Mouse (Mus musculus) CD4-positive, CD25-positive, alpha-beta regulatory T cell, adult 2 months (primary cell): ENCODE measurements at regions not wholly inside any gene's neighbourhood (a gene's known extent, or its start where the extent isn't known, plus 50 kb on each side); places are given as distances from the start of the nearest gene placed in this dataset.
A peak's percentile ranks its signal among the peaks of the same experiment; 100 is the strongest.
"Not testable (repeated sequence)": the region's sequence is repeated elsewhere in the genome, so short reads cannot be mapped to it uniquely, and the experiment has no call there.

Experiments used
- DNase-seq: peaks from one replicate; pipeline ENCODE4 v3.0.0-alpha.2; 2012; ENCODE audit warnings: low read depth, low spot score

GRCm38 (mm10) chr5:68252671-68253070 lies 221.0 kb downstream of the Grxcr1 start:
- peak; percentile 1 for DNase-seq

DNA sequence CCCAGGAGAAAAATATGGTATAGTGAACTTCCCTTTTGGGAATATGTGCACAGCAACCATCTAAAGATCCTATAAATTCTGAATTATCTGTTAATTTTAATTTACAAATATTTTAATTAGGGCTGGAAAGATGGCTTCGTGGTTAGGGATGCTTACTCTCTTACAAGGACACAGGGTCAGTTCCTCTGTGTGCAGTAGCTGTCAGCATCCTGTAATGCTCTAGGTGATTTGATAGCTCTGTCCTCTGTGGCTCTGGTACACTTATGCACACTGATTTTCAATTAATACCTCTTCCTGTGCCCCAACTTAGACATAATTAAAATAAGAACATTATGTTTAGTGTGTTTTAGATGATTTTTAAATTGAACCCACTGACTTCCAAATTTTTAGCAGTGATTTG lies 221.8 kb downstream of the Grxcr1 start:
- DNase-seq = no peak

GRCm38 (mm10) chr5:68254111-68254510 lies 222.5 kb downstream of the Grxcr1 start:
- no peak for DNase-seq

DNA sequence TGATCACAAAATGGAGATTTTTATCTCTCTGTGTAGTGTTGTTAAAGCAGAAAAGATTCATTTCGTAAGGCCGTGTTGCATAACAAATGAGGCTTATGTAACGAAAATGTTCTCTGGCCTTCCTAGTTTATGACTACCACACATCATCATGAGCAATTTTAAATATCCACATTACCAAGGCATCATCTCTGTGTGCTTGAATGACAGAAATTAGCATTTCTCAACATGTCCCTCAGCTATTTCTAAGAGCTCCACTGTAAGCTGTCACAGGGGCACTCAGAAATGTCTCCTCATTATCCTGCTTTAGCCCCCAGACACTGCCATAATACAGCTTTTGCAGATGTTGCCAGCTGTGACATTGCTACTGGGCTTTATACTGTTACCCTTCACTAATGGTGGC lies 232.6 kb downstream of the Grxcr1 start:
- DNase-seq = no peak

- no peak for DNase-seq
Measured at GRCm38 (mm10) chr5:68274271-68274670, 242.6 kb downstream of the Grxcr1 start.

DNA sequence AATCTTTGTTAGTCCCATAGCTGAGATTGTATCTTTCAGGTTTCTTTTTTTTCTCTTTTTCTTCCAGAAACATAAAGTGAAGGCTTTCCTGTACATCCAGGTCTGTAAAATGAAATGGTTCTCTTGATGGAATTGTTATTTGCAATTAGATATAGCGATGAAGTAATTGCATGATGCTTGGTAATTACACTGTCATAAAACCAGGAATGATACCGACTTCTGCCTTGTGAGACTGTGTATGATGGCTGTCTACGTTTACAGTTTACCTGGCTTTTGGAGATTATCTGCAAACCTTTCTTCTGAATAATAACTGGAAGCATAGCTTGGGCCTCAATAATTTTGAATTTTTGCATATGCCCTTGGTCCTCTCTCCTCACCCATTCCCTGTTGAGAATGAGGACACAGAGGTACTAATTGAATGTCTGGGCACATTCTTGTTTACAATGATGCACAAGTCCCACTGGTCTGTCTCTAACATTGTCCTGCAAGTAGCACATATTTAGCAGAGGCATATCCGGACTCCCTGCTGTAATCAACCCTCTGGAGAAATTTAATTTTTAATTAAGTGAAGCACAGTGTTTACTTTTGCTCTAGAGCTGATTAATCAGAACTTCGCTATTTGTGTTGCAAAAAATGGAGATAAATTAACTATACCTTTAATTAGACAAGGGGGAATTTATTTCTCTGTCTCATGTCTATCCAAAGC lies 244.1 kb downstream of the Grxcr1 start:
- no peak for DNase-seq

- not testable (repeated sequence) for DNase-seq
Measured at GRCm38 (mm10) chr5:68295774-68296173, 264.1 kb downstream of the Grxcr1 start.

GRCm38 (mm10) chr5:68313187-68313586 lies 281.6 kb downstream of the Grxcr1 start:
- no peak for DNase-seq

DNA sequence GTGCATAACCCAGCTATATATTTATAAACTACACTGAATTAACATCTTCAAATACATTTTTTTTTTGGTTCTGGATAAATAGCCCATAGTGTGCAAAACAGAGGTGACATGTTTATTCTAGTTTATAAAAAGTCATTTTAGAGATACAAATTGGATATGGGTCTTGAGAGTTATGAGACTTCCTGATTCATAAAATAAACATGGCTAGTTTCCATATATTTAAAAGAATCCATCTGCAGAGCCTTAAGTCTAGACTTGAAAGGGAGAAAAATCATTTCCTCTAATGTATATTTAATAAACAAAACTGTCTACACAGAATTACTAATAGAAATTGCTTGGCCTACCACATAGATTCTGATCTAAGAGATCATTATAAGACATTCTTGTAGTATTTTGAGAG lies 287.3 kb downstream of the Grxcr1 start:
- no peak for DNase-seq

GRCm38 (mm10) chr5:68326998-68327593 lies 295.5 kb downstream of the Grxcr1 start:
- no peak for DNase-seq

- no peak for DNase-seq
Measured at GRCm38 (mm10) chr5:68329311-68329710, 297.7 kb downstream of the Grxcr1 start.

GRCm38 (mm10) chr5:68329828-68330227 lies 298.2 kb downstream of the Grxcr1 start:
- DNase-seq = no peak

DNA sequence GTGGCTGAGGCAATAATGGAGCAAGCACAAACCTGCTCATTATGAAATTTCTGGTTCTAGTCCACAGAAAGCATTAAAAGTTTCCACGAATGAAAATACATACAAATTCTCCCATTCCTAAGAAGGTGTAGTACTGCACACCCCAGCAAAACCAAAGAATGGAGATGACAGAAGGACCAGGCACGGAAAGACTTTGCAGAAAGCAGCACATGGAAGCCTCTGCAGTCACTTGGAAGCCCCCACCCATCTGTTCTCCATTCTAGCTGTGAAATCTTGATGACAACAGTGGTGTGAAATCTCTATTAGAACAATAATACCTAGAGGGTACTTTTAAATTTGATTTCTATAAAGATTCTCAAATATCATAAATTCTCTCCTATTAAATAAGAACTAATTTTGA lies 319.3 kb downstream of the Grxcr1 start:
- DNase-seq = no peak

- DNase-seq = no peak
Measured at GRCm38 (mm10) chr5:68351793-68352192, 320.2 kb downstream of the Grxcr1 start.

GRCm38 (mm10) chr5:68353211-68353610 lies 321.6 kb downstream of the Grxcr1 start:
- no peak for DNase-seq

DNA sequence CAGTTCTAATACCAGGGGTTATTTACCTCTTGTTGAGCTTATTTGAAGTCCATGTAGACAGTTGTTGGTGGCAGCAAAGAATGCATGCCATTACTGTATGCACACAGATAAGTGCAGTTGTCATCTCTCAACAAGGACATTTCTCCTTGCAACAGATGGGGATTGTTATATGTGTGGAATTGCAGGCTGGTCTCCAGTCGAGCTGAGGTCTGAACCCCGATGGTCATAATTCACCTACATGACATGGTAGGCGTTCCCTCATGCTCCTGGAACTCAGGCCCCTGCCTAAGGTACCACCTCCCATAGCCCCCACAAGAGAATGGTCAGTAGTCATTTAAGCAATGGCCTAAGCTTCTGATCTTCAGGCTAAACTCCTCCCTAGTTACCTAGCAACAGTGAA lies 322.2 kb downstream of the Grxcr1 start:
- DNase-seq = not testable (repeated sequence)

- no peak for DNase-seq
Measured at GRCm38 (mm10) chr5:68361581-68362211, 330.1 kb downstream of the Grxcr1 start.

DNA sequence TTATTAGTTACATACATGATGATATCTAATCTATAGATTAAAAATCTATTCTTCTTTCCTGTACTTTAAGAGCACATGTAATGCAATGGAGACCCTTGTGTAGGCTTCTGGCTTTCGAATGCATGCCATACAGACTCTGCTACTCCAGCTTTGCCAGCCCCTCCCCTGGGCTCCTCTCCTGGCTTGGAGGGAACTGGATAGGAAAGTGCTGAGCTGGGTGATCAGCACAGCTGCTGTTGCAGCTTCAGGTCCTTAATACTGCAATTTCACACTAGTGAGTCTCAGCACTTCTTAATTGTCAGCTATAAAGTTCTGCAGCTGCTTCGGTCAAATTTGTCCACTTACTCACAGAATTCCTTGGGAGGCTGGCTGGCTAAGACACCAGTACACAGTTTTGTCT lies 341.4 kb downstream of the Grxcr1 start:
- no peak for DNase-seq
